Mouse (Mus musculus): Measurements from ENCODE around the gene Olfr1396.

Gene Olfr1396

DNA sequence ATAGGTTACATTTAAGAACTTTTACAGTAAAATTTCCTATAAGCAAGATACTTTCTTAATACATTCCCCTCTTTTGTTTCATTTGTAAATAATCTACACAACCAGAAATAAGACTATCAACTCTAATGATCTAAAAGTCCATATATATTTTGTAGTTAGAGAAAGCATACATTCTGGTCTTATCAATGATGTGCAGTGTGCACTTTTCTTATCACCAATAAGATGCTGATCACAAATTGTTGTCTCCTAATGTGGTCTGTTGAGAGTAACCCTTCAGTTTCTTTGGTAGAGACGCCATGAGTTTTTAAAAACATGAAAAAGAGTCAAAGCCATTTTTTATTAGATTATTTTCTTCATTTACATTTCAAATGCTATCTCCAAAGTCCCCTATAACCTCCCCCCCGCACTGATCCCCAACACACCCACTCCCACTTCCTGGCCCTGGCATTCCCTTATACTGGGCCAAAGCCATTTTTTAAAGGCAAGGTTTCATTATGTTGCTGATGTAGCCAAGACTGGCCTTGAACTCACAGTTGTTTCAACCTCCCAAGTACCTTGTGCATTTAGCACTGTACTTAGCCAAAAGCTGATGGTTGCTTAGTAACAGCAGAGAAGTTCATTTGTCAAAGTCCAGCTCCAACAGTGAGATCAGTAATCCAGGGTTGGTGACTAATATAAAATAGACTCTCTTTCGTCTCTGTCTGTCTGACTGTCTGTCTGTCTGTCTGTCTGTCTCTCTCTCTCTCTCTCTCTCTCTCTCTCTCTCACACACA, 24.8 kb downstream of the Olfr1396 start:
- DNase-seq: peak; percentile 44

DNA sequence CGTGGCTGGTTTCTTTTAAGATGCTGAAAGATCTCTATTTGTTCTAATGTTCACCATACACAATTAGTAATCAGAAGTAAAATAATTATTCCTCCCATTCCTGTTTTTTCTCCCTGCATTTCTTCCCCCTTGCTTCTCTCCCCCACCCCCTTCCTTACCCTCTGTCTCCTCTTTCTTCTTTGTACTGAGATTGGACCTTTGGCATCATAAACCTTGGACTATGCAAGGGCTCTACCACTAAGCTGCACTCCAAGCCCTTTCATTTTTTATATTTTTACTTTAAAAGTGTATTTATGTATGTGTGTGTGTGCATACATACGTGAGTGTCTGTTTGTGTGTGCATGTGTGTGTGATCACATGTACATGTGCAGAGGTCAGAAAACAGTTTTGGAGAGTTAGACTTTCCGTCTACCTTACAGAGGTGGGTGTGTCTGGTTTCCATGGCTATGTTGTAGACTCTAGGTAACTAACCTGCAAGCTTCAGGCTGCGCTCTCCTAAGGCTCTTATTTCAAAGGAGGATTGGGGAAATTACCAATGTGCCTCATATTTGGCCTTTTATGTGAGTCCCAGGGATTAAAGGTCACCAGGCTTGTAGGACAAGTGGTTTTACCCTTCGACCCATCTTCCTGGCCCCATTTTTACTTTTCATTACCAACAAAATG, 25.6 kb downstream of the Olfr1396 start:
- peak; percentile 31 for DNase-seq

DNA sequence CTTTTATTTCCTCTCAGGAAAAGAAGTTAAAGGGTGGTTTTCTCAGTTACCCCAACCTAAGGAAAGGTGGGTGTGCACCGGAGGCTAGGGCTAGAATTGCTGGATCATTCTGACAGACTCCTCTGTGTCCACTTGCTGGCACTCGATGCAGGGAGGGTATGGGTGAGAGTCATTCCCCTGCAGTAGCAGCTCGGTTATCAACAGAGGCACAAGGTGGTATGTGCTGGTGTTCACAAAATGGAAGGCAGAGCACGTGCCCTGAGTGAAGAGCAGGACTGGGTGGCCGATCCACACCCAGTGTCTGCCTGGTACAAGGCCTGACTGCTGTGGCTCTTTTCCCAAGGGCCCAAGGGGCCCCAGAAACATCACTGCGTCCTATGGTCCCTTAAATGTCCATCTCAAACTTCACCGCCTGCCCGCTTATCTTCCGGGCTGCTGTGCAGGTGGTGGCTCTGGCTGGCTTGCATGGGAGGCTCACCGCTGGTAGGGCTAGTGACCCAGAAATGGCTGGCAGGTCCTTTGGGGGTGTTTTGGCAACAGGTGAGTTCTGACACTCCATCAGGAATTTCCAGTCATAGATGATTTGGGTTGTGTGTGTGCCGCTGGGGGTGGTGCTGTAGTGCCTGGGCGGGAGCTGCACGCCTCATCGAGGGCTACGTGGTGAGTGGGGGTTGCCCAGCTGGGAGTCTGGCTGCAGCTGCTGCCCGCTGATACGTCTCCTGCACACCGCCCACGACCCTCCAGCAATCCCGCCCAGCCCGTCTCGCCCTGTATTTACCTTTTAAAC, 26.7 kb downstream of the Olfr1396 start:
- peak; percentile 95 for DNase-seq

DNA sequence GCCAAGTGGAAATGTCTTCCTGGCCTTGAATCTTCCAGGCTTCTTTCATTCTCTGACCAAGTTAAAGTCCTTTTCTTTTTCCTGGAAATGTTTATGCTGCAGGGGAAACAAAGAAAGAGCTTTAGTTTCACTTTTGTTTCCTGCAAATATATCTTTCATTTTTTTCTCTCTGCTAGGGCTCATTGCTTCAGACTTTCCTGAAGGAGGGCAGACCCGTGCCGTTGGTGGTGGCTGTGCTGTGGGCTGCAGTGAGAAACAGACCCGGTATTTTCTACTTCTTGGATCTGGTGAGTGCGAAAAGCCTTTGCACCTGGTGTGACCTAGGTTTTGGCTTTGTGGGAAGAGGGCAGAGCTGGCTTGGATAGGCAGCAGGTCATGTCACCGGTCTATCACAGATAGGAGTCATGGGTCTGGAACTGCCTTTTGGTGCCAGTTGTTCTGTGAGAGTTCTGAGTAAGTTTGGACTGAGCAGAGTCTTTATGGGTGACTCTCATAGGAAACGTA, 27.8 kb downstream of the Olfr1396 start:
- peak; percentile 90 for DNase-seq

DNA sequence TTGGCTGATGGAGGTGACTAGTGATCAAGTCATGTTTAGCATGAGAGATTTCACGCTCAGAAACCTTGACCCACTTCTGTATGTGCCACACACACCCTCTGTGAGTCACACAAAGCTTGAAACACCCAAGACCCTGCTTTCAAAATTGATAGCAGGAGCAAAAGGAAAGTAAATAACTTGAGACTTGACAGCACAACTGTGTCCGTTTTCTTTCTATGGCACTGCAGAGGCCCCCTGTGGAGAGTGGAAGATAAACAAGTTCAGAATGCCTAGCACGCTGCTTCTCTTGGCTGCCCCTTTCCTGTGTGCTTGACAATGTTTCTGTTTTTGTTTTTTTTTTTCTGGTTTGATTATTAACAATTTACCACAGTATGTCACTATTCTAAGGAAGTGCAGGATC, 29.8 kb downstream of the Olfr1396 start:
- DNase-seq: peak; percentile 87

DNA sequence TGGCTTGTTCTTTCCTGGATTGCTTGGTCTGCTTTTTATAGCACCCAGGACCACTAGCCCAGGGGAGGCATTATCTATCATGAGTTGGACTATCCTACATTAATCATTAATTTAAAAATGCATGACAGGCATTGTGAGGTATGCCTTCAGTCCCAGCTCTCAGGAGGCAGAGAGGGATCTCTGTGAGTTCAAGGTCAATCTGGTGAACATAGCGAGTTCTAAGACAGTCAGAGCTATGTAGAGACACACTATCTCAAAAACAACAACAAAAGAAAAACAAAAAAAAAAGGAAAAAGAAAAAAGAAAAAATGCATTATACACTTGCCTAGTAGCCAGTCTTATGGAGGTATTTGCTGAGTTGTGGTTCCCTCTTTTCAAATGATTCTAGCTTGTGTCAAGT, 30.3 kb downstream of the Olfr1396 start:
- DNase-seq: peak; percentile 71

DNA sequence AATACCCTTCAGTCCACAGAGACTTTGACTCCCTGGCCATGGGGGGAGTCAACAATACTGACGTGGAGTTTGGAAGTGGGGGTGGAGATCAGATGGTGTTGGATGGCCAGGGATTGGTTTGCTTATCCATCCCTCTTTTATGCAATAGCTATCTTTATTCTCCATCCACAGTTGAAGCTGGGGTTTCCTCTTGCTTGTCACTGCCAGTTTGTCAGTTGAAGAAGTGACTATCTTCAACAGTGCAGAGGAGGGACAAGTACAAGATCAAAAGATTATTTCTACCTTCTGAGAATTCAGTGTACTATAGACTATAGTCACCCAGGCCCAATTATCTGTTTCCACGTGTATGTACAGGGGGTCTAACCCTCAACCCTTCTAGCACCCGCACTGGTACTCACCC, 30.9 kb downstream of the Olfr1396 start:
- DNase-seq: peak; percentile 79

DNA sequence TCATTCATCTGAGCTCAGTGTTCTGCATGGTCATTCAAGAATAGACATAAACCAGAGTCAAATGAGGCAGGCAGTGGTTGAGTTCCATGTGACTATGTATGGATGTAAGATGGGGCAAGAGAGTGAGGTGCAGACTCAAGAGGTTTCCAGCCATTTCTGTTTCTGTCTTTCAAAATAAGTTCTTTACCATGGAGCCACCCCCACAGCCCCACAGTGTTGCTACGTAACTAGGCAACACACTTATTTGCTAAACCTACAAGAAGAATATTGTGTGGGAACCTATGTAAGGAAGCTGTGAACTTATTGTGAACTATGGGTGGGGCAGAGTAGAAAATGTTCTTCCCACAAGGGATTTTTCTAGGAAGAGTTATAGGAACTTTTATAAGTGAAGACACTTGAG, 31.5 kb downstream of the Olfr1396 start:
- peak; percentile 84 for DNase-seq

DNA sequence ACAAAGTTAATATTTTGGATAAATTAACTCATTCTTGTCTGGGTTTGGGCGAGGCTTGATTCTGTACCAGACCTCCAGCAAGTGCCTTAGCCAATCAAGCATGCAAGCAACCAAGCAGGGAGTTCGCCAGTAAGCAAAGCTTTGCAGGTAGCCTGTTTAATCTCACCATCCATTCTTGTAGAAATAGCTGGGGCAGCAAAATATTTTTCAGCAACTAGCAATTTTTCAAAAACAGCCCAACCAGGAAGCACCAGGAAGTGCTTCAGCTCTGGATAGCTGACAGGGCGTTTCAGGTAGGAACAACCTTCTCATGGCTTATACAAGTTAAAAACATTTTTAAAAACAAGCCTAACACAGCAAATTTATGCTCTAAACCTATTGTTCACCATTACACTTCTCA, 32.8 kb downstream of the Olfr1396 start:
- DNase-seq: peak; percentile 88

DNA sequence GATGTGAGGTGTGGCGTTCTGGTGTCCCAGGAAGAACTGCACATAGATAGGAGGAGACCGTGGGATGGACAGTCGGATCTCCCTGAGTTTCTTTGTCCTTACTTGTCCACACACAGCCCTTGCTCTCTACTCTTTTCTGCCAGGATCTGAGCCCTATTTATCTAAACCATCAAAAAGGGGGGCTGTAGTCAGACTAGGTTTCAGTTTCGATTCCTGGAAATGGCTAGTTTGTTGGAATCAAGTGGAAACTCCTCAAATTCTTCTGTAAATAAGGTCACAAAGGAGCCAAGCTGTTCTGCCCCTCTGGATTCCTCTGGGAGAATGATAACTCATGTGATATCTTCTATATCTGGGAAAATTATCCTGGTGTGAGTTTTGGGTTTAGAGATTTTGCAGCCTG, 33.3 kb downstream of the Olfr1396 start:
- peak; percentile 83 for DNase-seq

DNA sequence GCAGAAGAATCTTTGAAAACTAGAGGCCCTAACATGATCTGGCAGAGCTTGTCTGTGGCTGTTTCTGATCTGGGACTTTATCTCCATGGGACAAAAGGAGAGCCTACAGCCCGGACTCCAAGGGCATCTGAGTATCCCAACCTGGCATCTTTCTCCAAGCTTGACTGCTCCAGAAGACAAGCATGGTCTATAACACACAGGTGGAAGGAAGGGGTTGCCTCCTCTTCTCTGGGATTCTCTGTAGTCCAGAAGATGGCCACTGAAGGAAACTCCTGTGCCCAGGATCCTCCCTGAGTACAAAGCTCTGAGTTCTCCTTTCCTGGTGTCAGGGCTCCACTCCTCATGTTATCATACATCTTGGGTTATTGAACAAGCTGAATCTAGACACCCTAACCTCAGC, 34.0 kb downstream of the Olfr1396 start:
- peak; percentile 82 for DNase-seq

DNA sequence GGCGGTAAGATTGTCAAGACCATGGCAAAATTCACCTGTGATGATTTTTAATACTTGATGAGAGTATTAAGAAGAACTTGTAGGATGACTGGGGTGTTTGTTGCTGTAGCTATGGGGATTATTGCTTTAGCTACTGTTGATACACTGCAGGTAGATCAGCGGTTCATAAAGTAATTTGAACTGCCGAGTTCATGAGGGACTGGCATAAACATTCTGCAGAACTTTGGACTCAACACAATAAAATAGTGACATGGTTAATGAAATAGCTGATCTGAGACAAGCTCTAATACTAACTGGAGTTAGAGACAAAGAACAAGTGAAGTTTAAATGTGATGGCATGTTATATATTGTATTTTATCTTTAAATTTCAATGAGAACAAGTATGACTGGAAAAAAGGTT, 36.0 kb downstream of the Olfr1396 start:
- peak; percentile 42 for DNase-seq

DNA sequence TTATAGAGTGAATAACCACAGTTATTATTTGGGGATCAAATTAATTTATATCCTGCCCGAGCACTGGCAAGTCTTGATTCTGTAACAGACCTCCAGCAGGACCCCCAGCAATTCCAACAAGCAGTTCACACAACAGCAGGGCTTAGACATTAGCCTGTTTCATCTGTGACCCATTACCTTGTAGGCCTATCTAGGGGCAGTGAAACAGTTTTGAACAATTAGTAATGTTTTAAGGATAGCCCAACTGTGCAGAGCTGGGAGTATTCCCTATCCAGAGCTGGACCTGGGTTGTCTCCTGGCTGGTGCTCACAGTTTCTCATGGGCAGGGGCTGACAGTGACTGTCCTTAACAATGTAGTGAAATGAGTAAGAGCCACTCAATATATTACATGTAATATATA, 37.7 kb downstream of the Olfr1396 start:
- DNase-seq: peak; percentile 57

DNA sequence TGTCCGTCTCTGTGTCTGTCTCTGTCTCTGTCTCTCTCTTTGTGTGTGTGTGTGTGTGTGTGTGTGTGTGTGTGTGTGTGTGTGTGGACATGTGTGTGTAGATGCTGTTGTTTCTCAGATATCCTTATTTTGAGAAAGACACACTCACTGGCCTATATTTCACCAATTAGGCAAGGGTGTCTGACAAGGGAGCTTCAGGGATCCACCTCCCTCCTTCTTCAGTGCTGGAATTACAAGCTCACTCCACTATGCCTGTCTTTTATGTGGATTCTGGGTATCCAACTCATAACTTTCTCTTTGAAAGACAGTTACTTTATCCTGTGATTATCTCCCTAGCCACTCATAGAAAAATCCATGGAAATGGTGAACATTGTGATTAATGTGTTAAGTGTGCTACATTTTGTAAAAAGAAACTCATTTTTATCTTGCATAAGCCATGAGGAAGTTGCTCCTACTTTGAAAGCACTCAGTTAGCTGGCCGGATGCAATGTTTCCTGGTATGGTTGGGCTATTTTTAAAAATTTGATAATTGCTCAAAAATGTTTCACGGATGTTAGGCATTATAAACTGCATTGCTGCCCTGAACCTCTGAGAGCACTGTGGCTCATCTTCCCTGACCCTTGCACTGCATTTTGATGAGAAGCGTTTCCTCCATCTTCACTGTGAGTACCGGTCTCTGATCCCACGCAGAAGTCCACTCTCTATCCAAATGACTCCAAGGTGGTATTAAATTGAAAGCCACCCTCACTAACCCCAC, 38.5 kb downstream of the Olfr1396 start, which contains the start of gene Ifi47:
Gene Ifi47, plus strand, starts transcription at position 587 of the 757 bp plus-strand sequence.
- DNase-seq: peak; percentile 97

DNA sequence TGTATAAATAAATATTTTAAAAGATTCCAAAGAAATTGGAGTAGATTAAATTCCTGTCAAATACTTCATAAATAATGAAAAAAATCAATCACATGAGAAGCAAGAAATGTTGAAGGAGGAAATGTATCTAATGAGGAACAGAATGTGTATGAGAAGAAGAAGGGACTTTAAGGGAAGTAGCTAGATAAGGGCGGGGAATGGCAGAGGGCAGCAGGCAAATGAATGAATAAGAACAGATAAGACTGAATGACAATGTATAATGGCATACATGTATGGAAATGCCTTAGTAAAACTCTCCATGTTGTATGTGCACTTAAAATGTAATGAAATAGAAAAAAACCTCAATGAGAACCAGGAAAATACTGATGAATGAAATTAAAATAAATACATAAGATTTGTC, 46.3 kb downstream of the Olfr1396 start:
- DNase-seq: no peak

DNA sequence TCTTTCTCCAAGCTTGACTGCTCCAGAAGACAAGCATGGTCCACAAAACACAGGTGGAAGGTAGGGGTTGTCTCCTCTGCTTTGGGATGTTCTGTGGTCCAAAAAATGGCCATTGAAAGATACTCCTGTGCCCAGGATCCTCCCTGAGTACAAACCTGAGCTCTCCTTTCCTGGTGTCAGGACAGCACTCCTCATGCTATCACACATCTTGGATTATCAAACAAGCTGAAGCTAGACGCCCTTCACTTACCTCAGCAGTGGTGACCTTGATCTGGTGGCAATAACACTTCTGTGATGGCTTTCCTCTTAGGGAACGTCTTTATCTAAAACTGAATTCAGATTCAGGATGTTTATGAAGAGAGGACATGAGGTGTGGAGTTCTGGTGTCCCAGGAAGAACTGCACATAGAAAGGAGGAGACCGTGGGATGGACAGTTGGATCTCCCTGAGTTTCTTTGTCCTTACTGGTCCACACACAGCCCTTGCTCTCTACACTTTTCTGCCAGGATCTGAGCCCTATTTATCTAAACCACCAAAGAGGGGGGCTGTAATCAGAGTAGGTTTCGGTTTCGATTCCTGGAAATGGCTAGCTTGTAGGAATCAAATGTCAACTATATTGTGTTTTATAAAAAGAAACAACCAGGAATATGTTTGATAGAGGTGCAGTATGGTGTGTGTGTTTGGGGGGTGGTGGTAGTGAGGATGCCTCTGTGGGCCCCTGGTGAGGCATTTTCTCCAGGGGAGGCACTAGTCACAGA, 50.8 kb downstream of the Olfr1396 start, which contains the start of gene Tgtp2:
Gene Tgtp2, minus strand, starts transcription at position 494 of the 757 bp plus-strand sequence.
- DNase-seq: peak; percentile 92

DNA sequence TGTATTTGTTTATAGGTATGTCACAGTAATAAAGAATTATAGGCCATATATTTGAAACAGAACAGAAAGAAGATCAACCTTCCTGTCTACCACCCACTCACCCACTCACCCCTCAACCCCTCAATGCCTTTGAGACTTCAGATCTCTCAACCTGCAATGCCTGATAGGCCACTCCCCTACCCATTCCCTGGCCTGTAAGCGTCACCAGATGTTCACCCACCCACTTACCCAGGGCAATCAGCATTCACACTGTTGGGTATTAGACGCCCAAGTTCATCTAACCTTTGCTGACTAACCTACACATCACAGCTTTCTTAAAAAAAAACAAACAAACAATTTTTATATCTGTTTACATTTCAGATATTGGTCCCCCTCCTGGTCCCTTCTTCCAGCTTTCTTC, 52.8 kb downstream of the Olfr1396 start:
- DNase-seq: peak; percentile 49

DNA sequence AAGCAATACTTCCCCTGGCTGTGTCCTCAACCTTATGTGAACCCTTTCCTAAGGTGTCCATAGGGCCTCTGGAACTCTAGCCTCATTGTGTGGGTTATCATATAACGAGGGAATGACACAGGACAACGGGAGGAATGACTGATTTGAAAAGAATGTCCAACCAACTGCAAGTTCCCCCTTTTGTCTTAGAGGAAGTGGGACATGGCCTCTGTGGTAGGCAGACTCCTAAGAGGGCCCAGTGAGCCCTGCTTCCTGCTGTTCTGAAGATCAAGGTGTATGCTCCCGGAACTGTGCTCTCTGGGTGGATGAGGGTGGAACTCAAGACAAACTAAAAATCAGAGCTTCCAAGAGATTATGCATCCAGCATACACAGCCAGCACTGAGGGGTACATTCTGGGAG, 54.6 kb downstream of the Olfr1396 start:
- DNase-seq: peak; percentile 72

Measured in heart, adult 11 months (tissue).